Mouse (Mus musculus): ENCODE data around the gene Pdzd2.

Pdzd2 gene

DNA sequence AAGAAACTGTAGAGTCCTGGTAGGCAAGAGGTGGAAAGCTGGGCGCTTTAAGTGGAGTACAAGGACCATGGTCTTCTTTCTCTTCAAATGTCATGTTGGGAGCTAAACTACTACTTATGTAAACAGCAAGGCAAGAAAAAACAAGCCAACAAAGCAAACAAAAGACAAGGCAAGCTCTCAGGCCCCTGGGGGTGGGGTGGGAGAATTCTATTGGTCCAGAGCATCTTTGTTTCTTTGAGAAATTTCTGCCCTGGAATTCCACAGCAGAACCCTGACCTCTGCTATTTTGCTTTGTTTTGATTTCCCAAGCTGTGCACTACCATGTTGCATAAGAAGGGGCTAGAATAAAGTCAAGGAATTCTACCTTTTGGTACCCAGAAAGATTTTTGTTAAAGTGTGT is 307.4 kb downstream of the Pdzd2 start:
- DNase-seq (ENCODE audit: low read depth, low spot score) = no peak

DNA sequence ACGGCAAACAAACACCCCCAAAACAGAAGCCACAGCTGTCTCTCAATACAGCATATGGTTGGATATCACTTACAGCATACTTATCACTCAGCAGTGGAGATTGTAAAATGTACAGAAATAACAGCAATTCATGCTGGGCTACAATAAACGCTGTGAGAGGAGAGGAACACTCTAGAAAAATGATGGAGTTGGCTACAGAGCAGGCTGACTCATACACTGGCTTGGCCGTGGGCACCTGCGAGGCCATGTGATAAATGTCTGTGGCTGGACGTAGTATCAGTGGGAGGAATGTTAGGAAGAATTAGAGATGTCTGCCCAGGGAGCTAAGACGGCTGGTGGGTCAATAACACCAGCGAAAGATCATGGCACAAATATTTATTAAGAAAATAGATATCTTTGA is 308.0 kb downstream of the Pdzd2 start:
- DNase-seq (ENCODE audit: low read depth, low spot score) = peak; percentile 35

DNA sequence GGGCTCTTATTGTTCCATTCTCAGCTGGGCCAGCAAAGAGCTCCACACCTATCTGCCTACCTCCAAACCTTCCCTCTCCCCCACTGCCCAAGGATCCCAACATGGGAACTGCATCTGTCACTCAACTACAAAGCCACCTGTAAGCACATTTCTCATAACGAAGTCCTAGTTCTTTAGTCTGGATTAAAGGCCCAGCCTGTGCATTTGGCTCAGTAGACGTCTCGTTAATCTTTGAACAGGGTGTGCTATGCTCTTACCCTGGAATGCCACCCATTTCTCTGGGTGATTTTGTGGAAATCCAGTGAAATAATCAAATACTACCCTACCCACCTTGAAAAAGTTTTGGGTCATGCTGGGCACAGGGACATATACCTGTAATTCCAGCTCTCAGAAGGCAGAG is 308.5 kb downstream of the Pdzd2 start:
- no peak for DNase-seq (ENCODE audit: low read depth, low spot score)

GRCm38 (mm10) chr15:12430670-12431069 is 309.1 kb downstream of the Pdzd2 start:
- no peak for DNase-seq (ENCODE audit: low read depth, low spot score)

DNA sequence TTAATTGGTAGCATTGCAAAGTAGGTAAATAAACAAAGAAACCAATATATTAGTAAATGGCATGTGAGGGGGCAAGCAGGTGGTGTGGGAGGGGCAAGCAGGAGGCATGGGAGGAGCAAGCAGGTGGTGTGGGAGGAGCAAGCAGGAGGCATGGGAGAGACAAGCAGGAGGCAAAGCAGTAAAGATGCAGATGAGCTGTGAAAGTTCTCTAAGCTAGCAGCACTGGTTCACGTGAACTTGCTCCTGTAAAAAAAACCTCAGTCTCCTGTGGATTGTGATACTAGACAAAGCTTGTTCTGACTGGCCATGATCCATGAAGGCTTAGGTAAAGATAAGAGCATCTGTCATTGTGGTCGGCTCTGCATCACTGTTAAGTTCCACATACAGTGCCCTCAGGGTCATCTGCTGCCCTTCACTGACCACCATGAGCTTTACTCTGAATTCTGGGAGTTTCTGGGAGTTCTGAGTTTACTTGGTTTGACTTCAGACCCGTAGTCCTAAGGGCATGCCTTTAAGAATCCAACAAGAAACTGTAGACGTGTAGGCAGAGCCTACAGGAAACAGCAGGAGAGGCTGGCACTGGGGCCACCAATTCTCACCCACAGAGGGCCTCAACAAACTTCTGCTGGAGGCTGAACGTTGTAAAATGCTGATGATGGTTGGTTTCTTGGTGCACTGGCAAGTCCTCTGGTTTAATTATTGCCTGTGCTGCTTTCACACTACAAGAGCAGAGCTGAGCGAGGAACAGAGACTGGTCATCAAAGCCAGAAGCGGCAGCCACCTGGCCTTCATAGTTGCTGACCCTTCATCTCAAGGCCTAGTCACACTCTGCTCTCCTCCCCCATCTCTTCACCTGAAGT is 309.9 kb downstream of the Pdzd2 start:
- no peak for DNase-seq (ENCODE audit: low read depth, low spot score)

DNA sequence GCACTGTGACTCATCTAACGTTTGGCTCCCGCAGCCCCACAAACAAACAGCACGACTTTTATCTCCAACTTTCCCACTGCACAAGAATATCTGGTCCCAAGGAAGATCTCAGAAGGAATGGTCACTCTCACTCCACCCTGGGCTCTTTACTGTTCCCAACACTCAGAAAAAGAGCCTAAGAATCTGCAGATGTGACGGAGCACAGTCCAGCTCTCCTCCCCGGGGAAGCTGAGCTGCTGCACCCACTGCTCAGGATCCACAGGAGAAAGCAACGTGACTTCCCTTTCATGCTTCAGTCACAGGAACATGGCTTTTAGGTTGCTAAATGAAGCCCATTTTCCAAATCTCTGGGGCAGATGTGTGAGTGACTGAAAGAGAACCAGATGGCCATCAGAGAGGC is 311.9 kb downstream of the Pdzd2 start:
- DNase-seq (ENCODE audit: low read depth, low spot score) = no peak

GRCm38 (mm10) chr15:12426342-12426741 is 313.4 kb downstream of the Pdzd2 start:
- DNase-seq (ENCODE audit: low read depth, low spot score) = no peak

DNA sequence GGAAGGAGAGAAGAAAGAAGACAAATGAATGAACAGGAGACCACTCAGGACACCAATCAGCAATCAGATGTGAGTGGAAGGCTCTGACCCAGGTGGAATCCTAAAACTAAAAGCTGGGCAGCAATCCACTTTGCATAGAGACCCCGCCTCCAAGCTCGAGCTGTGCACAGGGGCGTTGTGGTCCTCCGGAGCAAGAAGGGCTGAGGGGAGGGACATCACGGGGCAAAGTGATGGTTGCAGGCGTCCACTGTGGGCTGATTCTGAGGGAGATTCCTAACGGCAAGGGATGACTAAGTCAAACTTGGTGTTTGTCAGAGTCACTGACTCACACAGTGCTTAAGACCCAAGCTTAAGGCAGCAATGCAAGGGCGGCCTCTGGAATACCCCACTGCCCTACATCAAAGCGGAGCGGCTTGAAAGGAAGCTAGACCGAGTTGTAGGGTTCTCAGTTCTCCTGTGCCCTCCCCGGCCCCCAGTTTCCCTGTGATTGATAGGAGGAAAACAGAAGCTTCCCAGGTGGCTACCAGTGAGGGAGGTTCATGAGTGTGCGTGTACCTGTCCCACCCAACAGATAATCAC is 314.6 kb downstream of the Pdzd2 start:
- DNase-seq (ENCODE audit: low read depth, low spot score) = no peak

DNA sequence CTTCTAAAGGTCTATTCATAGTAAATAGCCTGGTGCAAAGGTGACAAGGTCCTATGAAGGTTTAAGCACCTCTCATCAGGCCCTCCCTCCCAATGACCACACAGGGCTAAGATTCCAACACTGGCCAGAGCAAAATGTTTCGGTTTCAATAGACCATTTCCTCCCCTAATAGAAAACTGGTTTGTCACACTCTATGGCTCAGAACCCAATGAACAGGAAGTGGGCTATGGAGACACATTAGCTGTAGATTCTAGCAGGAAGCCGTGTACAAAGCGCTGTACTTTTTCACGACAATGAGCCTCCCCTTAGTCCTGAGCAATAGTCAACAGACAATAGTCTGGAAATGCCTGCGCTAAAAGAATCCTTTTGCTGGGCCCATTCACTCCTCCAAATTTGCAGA is 315.5 kb downstream of the Pdzd2 start:
- DNase-seq (ENCODE audit: low read depth, low spot score) = no peak

- DNase-seq (ENCODE audit: low read depth, low spot score) = no peak
Measured at GRCm38 (mm10) chr15:12420915-12421314, 318.8 kb downstream of the Pdzd2 start.

DNA sequence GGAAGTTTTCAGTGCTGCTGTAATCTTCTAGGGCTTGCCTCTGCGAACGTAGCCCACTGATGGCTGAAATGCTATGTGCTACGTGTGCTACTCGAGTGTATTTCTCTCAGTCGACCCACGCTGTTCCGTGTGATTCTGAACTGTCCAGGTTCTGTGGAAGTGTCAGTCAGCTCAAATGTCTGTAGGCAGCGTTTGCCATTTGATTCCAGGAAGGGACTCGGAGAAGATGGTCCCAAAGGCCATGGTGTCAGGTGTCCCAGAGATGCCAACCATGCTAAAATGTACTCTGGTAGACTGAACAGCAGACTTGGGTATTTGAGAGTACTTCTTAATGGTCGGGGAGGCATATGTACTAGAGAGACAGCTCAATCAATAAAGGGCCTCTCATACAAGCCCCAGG is 319.3 kb downstream of the Pdzd2 start:
- DNase-seq (ENCODE audit: low read depth, low spot score) = no peak

GRCm38 (mm10) chr15:12419446-12419845 is 320.3 kb downstream of the Pdzd2 start:
- no peak for DNase-seq (ENCODE audit: low read depth, low spot score)

DNA sequence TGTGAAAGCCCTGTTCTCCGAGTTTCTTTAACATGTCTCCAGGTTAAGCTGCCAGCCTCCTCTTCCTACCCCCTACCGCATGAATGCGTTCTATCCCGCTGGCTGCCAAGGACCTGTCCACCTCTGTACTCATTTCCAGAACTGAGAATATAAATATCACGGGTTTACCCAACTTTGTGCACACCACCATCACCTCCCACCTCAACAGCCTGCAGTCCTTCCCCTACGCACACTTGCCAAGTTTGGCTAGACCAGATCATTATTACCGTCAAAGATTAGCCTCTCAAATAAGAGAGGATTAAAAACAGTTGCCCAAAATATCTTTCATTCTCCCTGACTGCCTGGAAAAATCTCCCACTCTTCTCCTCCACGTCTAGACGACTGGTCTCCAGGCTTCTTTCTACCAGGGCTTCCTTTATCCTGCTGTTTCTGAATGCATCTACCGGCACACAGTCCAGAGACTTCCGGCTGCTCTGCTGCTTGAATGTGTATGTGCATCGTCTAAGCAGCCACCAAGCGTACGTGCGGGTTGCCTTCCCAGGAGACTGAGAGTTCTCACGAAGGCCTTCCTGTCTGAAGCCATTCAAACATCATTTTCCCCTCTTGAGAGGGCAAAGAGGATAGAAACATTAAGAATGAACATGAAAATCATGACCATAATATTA is 324.1 kb downstream of the Pdzd2 start:
- no peak for DNase-seq (ENCODE audit: low read depth, low spot score)

- no peak for DNase-seq (ENCODE audit: low read depth, low spot score)
Measured at GRCm38 (mm10) chr15:12414696-12415095, 325.0 kb downstream of the Pdzd2 start.

DNA sequence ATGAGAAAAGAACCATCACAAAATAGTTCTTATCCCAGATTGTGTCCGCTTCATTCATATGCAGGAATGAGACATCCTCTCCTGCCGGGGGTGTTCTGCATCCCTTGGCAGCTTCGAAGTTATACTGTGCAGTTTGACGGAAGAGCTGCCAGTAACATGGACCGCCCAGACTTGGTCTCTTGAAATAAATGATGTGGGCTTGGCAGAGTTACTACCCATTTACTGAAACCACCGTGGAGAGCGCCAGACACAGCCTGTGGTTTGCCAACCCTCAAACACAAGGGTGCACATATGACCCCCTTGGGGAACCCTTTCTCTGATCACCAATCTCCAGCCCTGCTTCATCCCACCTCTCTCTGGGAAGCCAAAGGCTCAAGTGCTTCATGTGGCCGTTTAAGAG is 331.5 kb downstream of the Pdzd2 start:
- DNase-seq (ENCODE audit: low read depth, low spot score) = no peak

- DNase-seq (ENCODE audit: low read depth, low spot score) = no peak
Measured at GRCm38 (mm10) chr15:12405592-12405991, 334.1 kb downstream of the Pdzd2 start.

DNA sequence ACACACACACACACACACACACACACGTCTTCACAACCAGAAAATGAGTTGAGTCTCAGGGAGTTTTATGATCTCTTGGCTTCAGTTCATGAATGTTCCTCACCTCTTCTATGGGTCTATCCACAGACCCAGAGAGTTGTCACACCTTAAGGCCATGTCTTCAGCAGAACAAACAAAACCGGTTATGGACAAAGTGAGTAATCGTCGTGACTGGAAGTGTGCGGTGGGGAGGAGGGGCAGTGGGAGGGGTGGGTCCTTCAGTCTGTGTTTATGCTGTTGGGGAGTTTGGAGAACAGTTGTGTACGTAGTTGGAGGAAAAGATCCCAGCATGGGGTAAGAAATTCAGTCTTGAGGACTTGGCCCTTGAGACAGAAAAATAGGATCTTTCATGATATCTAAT is 342.7 kb downstream of the Pdzd2 start:
- DNase-seq (ENCODE audit: low read depth, low spot score) = no peak

DNA sequence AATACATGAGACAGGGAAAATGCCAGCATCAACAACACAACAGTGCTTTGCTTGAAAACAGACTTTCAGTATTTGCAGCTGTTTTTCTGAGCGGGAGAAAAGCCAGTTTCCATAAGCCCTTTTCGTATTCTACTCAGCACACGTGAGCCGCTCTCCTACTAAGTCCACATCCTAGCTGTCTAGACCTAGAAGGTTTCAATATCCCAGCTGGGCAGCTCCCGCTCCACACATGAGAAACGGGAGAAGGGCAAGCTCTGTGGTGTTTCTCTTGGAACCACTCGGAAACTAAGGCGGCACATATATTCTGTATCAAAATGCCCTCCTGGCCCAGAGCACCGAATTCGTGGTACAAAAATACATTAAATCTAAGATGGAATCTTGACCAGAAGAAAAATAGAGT is 345.0 kb downstream of the Pdzd2 start:
- no peak for DNase-seq (ENCODE audit: low read depth, low spot score)

DNA sequence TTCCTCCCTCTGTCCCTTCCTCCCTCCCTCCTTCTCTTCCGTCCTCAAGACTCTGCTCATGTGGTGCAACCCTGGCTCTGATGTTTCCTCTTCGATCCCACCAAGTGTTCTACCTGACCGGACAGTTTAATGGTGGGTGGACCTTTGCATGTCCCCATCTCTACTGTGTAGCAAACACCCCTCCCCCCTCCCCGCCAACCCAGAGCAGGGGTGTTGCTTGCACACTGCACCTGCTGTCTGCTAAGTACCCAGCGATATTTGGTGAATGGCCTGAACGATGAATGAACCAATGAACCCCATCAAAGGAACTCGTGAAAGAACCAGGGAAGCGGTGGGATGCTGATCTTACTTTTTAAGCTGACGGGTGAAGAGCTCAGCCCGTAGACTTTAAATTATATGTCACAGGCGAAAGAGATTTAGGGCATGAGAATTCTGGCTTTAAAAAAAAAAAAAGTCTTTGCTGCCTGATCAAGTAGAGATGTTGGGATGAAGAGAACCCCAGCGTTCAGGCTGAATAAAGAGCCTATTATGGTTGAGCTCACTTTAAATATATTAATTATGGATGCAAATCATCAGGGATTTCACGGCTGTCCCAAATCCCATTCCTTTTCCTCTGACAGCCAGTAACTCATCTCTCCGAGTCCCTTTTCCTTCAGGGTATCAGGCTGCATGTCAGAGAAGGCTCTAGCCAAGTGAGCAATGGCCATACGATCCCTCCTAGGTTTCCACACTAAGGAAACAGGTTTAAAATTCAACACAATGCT is 350.8 kb downstream of the Pdzd2 start:
- DNase-seq (ENCODE audit: low read depth, low spot score) = no peak

DNA sequence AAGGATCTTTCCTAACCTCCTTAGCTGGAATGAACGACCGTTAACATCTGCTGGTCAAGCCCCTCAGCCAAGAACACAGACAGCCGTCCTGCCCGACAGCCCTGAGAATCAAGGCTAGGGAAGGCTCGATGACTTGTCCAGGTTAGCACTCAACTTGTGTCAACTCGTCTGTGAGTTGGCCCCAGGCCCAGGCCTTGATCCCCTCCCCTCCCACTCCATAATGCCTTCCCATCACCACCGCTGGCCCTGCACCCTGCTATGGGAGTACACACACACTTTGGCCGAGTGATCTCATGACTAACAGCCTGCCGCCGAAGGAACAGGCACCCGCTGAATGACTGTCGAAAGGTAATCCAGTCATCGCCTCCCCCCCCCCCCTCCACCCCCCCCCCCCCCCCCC is 355.0 kb downstream of the Pdzd2 start:
- no peak for DNase-seq (ENCODE audit: low read depth, low spot score)

- peak; percentile 68 for DNase-seq (ENCODE audit: low read depth, low spot score)
Measured at GRCm38 (mm10) chr15:12380548-12380947, 359.2 kb downstream of the Pdzd2 start.

GRCm38 (mm10) chr15:12380057-12380456 is 359.7 kb downstream of the Pdzd2 start:
- DNase-seq (ENCODE audit: low read depth, low spot score) = no peak
